Mouse (Mus musculus): ENCODE data around the gene Ift88.
A peak's percentile ranks its signal among the peaks of the same experiment; 100 is the strongest.

Ift88 gene

GRCm38 (mm10) chr14:57423432-57424211, at the start of gene Ift88:
Gene Ift88 (plus strand): TSS chr14:57424062.
- no peak; the same call in 1 of the 2 replicates for TF ChIP-seq GATA4 (IDR thresholded peaks at IDR 0.05; ENCODE audit: insufficient replicate concordance, low read length)

DNA sequence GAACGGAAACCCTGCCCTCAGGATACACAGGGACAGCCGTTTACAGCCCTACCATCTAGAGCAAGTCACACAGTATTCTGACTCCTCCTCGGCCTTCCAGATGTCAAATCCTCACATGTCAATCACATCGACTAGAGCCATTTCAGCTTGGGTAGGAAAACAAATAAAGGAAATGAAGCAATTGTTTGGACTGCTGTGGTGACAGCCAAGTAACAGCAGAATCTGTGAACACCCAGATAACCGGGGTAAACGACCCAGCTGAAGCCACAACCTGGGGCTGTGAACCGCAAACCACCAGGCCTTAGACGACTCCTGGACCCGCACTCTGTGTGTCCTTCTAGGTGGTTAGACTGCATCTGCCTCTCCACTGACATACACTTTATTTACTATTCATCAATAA, 48.7 kb upstream of the Ift88 start:
- peak; percentile 75; the same call in 1 of the 2 replicates for TF ChIP-seq GATA4 (IDR thresholded peaks at IDR 0.05; ENCODE audit: insufficient replicate concordance, low read length)

DNA sequence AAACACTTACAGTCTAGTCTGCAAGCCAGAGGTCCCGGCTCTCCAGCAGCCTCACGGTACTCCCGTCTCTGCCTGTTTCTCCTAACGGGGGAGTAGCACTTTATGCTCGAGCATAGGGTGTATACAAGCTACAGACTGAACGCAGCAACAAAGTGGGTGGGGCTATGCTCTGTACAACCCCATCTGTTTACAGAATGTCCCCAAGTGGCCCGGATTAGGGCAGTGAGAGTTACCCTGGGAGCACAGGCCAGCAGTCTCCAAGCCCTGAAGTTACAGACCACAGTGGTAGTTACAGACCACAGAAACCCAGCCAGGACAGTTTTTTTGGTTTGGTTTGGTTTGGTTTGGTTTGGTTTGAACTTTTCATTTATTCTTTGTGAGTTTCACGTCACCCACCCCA, 47.8 kb upstream of the Ift88 start:
- no peak for TF ChIP-seq GATA4 (IDR thresholded peaks at IDR 0.05; ENCODE audit: insufficient replicate concordance, low read length)

DNA sequence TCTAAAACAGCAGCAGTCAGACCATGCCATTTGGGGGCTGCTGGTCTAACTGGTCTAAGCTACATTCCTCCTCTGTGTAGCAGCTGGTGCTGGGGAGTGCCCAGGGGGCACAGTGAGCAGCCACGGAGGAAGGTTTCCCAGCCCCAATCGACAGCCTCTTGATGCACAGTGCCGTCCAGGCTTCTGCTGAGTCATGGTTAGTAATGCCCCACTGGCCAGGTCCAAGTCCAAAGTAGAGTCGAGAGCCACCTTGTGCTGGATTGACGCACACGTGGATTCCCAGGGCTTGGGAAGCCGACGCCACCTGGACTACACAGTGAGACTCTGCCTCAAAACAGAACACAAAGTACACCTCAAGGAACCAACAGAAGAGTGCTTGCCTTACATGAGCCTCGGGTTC, 46.9 kb upstream of the Ift88 start:
- TF ChIP-seq GATA4 (IDR thresholded peaks at IDR 0.05; ENCODE audit: insufficient replicate concordance, low read length): no peak

DNA sequence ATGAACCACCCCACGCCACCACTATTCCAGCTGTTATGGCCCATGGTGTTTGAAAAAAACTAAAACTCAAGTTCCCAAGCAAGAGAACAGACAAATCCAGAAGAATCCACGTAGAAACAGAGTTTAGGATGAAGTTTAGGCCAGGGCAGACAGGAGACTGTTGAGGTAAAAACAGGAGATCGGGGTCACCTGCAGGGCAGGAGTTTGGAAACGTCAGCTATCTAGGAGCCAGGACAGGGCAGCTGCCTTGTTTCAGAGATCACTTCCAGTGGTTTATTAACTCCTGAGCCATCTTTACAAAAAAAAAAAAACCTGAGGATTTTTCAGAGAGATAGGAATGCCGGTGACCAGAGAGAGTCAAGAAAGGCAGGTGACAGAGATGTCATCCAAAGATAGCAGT, 46.3 kb upstream of the Ift88 start:
- no peak for TF ChIP-seq GATA4 (IDR thresholded peaks at IDR 0.05; ENCODE audit: insufficient replicate concordance, low read length)

DNA sequence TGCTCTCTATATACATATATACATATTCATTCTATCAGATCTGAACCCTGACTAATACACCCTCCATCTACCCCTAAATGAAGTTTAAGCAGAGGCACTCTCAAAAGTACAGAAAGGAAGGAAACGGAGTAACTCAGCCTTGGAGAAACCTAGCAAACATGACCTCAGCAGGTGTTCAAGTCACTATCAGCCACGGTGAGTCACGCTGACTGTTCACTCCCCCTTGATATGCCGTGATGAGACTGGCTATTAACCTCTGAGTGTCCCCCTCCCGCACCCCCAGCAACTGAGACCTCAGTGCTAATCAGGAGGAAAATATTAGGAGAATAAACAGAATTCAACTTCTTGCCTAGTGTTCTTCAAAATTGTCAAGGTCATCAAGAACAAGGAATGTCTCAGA, 38.2 kb upstream of the Ift88 start:
- TF ChIP-seq GATA4 (IDR thresholded peaks at IDR 0.05; ENCODE audit: insufficient replicate concordance, low read length): no peak

DNA sequence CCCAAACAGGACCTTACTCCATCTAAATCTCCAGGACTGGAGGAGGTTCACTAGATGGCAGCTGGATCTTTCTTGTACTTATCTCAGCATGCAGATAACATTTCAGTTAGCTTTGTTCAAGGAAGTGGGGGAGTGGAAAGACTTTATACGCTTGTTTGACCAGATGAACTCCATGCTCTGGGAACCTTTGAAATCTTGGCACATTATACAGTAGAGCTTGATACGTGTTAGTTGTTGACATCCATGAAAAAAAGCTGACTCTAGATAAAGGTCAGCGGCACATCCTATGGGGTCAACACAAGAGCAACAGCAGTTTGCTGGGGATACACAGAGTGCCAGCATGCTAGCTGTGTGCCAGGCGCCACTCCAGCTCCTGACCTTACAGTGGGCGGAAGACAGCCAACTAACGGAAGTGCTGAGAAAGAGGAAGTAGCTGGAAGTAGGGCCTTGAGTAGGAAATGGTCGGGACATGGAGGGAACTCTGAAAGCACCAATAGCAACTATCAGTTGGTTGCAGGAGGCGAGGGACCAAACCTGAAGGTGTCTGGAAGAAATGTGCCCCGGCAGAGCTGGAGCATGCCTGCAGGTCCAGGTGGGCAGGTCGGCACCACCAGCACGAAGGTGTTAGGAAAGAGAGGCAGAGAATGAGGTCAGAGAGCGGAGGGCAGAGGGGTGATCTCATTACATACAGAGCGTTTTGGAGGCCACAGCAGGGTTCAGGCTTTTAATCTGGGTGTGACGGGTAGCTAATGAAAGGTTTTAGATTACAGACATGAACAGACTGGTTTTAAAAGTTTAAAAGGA, 36.9 kb upstream of the Ift88 start:
- peak; percentile 48; the same call in 1 of the 2 replicates for TF ChIP-seq GATA4 (IDR thresholded peaks at IDR 0.05; ENCODE audit: insufficient replicate concordance, low read length)

- no peak for TF ChIP-seq GATA4 (IDR thresholded peaks at IDR 0.05; ENCODE audit: insufficient replicate concordance, low read length)
Observed at GRCm38 (mm10) chr14:57391621-57392020, 32.2 kb upstream of the Ift88 start.

GRCm38 (mm10) chr14:57392278-57392677, 31.6 kb upstream of the Ift88 start:
- no peak for TF ChIP-seq GATA4 (IDR thresholded peaks at IDR 0.05; ENCODE audit: insufficient replicate concordance, low read length)

GRCm38 (mm10) chr14:57395470-57395869, 28.4 kb upstream of the Ift88 start:
- no peak for TF ChIP-seq GATA4 (IDR thresholded peaks at IDR 0.05; ENCODE audit: insufficient replicate concordance, low read length)

- TF ChIP-seq GATA4 (IDR thresholded peaks at IDR 0.05; ENCODE audit: insufficient replicate concordance, low read length): no peak
Observed at GRCm38 (mm10) chr14:57397221-57397620, 26.6 kb upstream of the Ift88 start.

- TF ChIP-seq GATA4 (IDR thresholded peaks at IDR 0.05; ENCODE audit: insufficient replicate concordance, low read length): no peak; the same call in 1 of the 2 replicates
Observed at GRCm38 (mm10) chr14:57398065-57398757, 25.7 kb upstream of the Ift88 start, which contains the start of gene Cryl1. Gene Cryl1 (minus strand): TSS chr14:57398529.

DNA sequence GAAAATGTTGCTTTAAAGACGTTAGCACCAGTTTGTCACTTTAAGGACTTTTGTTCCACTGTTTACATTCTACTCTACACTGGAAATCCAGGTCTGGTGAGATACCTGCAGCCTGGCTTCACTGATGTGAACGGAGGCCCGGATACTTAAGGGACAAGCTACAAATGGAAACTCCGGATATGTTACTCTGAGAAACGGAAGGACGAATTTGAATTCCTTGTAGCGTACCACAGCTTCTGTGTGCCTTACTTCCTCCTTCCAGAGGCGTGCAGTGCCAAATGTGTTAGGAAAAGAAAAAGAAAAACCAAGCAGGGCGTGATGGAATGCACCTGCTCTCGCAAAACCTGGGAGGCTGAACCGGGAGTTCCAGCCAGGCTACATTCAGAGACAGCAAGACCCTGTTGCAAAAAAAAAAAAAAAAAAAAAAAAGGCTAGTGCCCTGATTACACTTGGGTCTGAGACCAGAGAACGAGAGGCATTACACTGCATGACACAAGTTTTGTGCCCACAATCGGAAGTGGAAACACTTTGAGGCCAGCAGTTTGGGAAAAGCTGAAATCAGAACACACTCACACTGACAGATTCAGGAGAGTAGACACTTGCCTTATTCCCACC, 24.9 kb upstream of the Ift88 start:
- TF ChIP-seq GATA4 (IDR thresholded peaks at IDR 0.05; ENCODE audit: insufficient replicate concordance, low read length): no peak

- no peak for TF ChIP-seq GATA4 (IDR thresholded peaks at IDR 0.05; ENCODE audit: insufficient replicate concordance, low read length)
Observed at GRCm38 (mm10) chr14:57402815-57403214, 21.0 kb upstream of the Ift88 start.
